Mouse (Mus musculus): ENCODE measurements around the gene Olfr1368. TPM values are rescaled to one million over a fixed set of nuclear protein-coding genes. Genes with fewer than 3 reads are reported as not detected.
A peak's percentile ranks its signal among the peaks of the same experiment; 100 is the strongest.

Olfr1368 gene
- polyA plus RNA-seq, 1 experiment from 2014 or later = not detected

GRCm38 (mm10) chr13:21172241-21173027 is 26.8 kb upstream of the Olfr1368 start:
- H3K9me3 ChIP-seq (ENCODE audit: low read depth, low read length) = no peaks in the 10 kb centered on the region
- no peaks in the 10 kb centered on the region for H3K4me1 ChIP-seq (ENCODE audit: insufficient read depth)
- WGBS = 1% methylated on average over 16 of the region's 16 CpGs
- H3K36me3 ChIP-seq (ENCODE audit: insufficient read depth) = no peaks in the 10 kb centered on the region
- no peak overlapping the region; the same call in 1 of the 2 replicates for H3K9ac ChIP-seq
- peak overlapping the region; percentile 81; the same call in 1 of the 2 replicates for H3K27ac ChIP-seq (ENCODE audit: low read depth)
- H3K27me3 ChIP-seq (ENCODE audit: insufficient read depth, low read length) = no peaks in the 10 kb centered on the region
- DNase-seq = peak; percentile 94
- peak overlapping the region; percentile 99 for H3K4me2 ChIP-seq
- TF ChIP-seq CTCF (IDR thresholded peaks at IDR 0.05; ENCODE audit: low read depth) = no peak
- peak; percentile 53 for ATAC-seq (ENCODE audit: insufficient read depth)
- H3K4me3 ChIP-seq (ENCODE audit: low read depth, low read length) = peak overlapping the region; percentile 39

- H3K9ac ChIP-seq = peak overlapping the region; percentile 27
- peak overlapping the region; percentile 39 for H3K4me3 ChIP-seq (ENCODE audit: low read depth, low read length)
- TF ChIP-seq CTCF (IDR thresholded peaks at IDR 0.05; ENCODE audit: low read depth) = peak; percentile 51
- DNase-seq = peak; percentile 87
- H3K27ac ChIP-seq (ENCODE audit: low read depth) = peak overlapping the region; percentile 2; the same call in 1 of the 2 replicates
- WGBS = under 1% methylated on average over 12 of the region's 12 CpGs
- H3K4me1 ChIP-seq (ENCODE audit: insufficient read depth) = 0 out of 2 replicates have a peak, but pooled peaks cover under 1% of the 10 kb centered on the region
- H3K9me3 ChIP-seq (ENCODE audit: low read depth, low read length) = no peaks in the 10 kb centered on the region
- peak overlapping the region; percentile 99 for H3K4me2 ChIP-seq
- H3K36me3 ChIP-seq (ENCODE audit: insufficient read depth) = no peaks in the 10 kb centered on the region
- no peaks in the 10 kb centered on the region for H3K27me3 ChIP-seq (ENCODE audit: insufficient read depth, low read length)
- peak; percentile 44 for ATAC-seq (ENCODE audit: insufficient read depth)
These were observed 26.0 kb upstream of the Olfr1368 start for GRCm38 (mm10) chr13:21171600-21172150.

- no peaks in the 10 kb centered on the region for H3K36me3 ChIP-seq (ENCODE audit: insufficient read depth)
- H3K27me3 ChIP-seq (ENCODE audit: insufficient read depth, low read length) = no peaks in the 10 kb centered on the region
- WGBS = 8% methylated on average over 15 of the region's 15 CpGs
- ATAC-seq (ENCODE audit: insufficient read depth) = no peak
- peak overlapping the region; percentile 39 for H3K4me3 ChIP-seq (ENCODE audit: low read depth, low read length)
- peak; percentile 41 for DNase-seq
- 0 out of 2 replicates have a peak, but pooled peaks cover 6% of the 10 kb centered on the region for H3K4me1 ChIP-seq (ENCODE audit: insufficient read depth)
- H3K27ac ChIP-seq (ENCODE audit: low read depth) = 0 out of 2 replicates have a peak overlapping the region, but pooled peaks have one; percentile 13
- no peak for TF ChIP-seq CTCF (IDR thresholded peaks at IDR 0.05; ENCODE audit: low read depth)
- H3K9me3 ChIP-seq (ENCODE audit: low read depth, low read length) = no peaks in the 10 kb centered on the region
- no peak overlapping the region for H3K9ac ChIP-seq
- H3K4me2 ChIP-seq = peak overlapping the region; percentile 99
These were observed 25.5 kb upstream of the Olfr1368 start for GRCm38 (mm10) chr13:21171156-21171530.

- no peak for TF ChIP-seq CTCF (IDR thresholded peaks at IDR 0.05; ENCODE audit: low read depth)
- Histone ChIP-seq H3K27me3 (ENCODE audit: insufficient read depth, low read length) (no peaks in the 10 kb centered on the region), H3K36me3 (ENCODE audit: insufficient read depth) (no peaks in the 10 kb centered on the region), H3K9ac (no peak overlapping the region), H3K4me2 (peak overlapping the region; percentile 99), H3K9me3 (ENCODE audit: low read depth, low read length) (no peaks in the 10 kb centered on the region), H3K4me1 (ENCODE audit: insufficient read depth) (0 out of 2 replicates have a peak, but pooled peaks cover 6% of the 10 kb centered on the region), H3K27ac (ENCODE audit: low read depth) (0 out of 2 replicates have a peak overlapping the region, but pooled peaks have one; percentile 13), H3K4me3 (ENCODE audit: low read depth, low read length) (peak overlapping the region; percentile 57)
- no peak for ATAC-seq (ENCODE audit: insufficient read depth)
- peak; percentile 21 for DNase-seq
- 42% methylated on average over 17 of the region's 17 CpGs for WGBS
These were observed 24.9 kb upstream of the Olfr1368 start for GRCm38 (mm10) chr13:21170431-21171155.

- WGBS = under 1% methylated on average over 39 of the region's 39 CpGs
- no peak overlapping the region for H3K9ac ChIP-seq
- DNase-seq = peak; percentile 94
- no peaks in the 10 kb centered on the region for H3K9me3 ChIP-seq (ENCODE audit: low read depth, low read length)
- peak overlapping the region; percentile 99 for H3K4me2 ChIP-seq
- H3K36me3 ChIP-seq (ENCODE audit: insufficient read depth) = no peaks in the 10 kb centered on the region
- TF ChIP-seq CTCF (IDR thresholded peaks at IDR 0.05; ENCODE audit: low read depth) = no peak
- peak; percentile 84 for ATAC-seq (ENCODE audit: insufficient read depth)
- no peaks in the 10 kb centered on the region for H3K27me3 ChIP-seq (ENCODE audit: insufficient read depth, low read length)
- peak overlapping the region; percentile 57 for H3K4me3 ChIP-seq (ENCODE audit: low read depth, low read length)
- H3K27ac ChIP-seq (ENCODE audit: low read depth) = 0 out of 2 replicates have a peak overlapping the region, but pooled peaks have one; percentile 2
- 0 out of 2 replicates have a peak, but pooled peaks cover 6% of the 10 kb centered on the region for H3K4me1 ChIP-seq (ENCODE audit: insufficient read depth)
These were observed 24.2 kb upstream of the Olfr1368 start for GRCm38 (mm10) chr13:21169657-21170430.

GRCm38 (mm10) chr13:21169121-21169656 is 23.5 kb upstream of the Olfr1368 start:
- Histone ChIP-seq H3K4me2 (peak overlapping the region; percentile 99), H3K9ac (peak overlapping the region; percentile 55), H3K36me3 (ENCODE audit: insufficient read depth) (no peaks in the 10 kb centered on the region), H3K4me1 (ENCODE audit: insufficient read depth) (0 out of 2 replicates have a peak, but pooled peaks cover 6% of the 10 kb centered on the region), H3K27ac (ENCODE audit: low read depth) (no peak overlapping the region), H3K27me3 (ENCODE audit: insufficient read depth, low read length) (no peaks in the 10 kb centered on the region), H3K9me3 (ENCODE audit: low read depth, low read length) (no peaks in the 10 kb centered on the region), H3K4me3 (ENCODE audit: low read depth, low read length) (peak overlapping the region; percentile 57)
- peak; percentile 21 for DNase-seq
- no peak for ATAC-seq (ENCODE audit: insufficient read depth)
- WGBS = 2% methylated on average over 14 of the region's 14 CpGs
- no peak for TF ChIP-seq CTCF (IDR thresholded peaks at IDR 0.05; ENCODE audit: low read depth)

Measured in lung, embryonic 14.5 days (tissue).